Mouse (Mus musculus): ENCODE data around the gene BC030870.
A peak's percentile ranks its signal among the peaks of the same experiment; 100 is the strongest.
"Not testable (repeated sequence)": the region's sequence is repeated elsewhere in the genome, so short reads cannot be mapped to it uniquely, and the experiment has no call there.

Gene BC030870

DNA sequence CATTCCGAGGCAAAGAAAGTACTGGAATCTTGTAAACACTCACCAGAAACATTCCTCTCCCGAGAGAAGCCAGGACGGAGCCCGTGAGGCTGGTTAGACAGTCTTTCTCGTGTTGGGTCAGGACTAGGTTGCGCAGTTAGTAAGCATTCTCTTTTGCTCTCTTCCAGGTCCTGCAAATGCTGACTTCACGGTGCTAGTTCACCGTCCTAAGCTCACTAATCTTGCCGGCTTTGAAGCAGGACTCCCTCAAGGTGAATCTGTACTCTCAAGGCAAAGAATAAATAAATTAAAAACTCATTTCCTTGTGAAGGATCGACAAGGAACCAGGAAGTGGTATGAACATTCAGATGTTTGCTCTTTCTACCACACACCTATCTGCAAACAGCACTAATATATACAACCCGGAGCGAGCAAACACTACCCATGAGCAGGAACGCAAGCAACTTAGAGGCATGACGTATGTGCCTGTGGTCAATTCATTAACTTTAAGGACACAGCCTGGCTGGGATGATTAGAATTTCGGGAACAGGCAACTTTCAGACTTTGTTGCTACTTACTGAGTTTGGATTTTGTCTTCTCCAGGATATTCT lies at the start of gene BC030870:
Gene BC030870, minus strand, starts transcription at position 365 of the 590 bp plus-strand sequence.
- DNase-seq (ENCODE audit: low read depth) = no peak

DNA sequence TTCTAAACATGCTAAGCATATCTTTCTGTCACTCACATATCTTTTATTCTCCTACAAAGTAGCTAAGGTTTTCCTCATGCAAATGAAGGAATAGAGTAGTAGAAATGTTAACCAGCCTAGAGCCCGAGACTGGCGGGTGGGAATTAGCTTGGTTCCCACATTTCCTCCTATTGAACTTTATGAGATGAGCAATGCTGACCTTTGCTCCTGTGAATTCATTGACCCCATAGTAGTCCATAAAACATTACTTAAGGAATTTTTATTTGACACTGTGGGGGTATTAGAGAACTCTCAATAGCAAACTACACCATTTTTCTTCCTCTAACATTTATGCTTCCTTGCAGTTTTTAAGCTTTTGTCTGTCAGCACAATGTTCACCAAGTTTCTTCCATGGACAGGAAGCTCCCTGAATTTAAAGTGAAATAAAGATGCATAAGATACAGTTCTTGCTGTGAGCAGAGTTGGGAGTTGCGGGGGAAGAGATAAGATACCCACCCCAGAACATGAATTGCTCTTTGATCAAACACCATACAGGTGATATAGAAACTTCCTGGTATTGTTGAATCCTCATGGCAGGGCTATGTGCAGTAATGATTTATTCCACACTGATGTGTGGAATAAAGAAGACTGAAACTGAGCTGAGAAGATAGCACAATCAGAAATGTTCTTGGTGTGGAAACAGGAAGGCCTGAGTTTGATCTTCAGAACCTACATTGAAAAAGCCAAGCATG lies 45.5 kb upstream of the BC030870 start:
- DNase-seq (ENCODE audit: low read depth) = no peak

DNA sequence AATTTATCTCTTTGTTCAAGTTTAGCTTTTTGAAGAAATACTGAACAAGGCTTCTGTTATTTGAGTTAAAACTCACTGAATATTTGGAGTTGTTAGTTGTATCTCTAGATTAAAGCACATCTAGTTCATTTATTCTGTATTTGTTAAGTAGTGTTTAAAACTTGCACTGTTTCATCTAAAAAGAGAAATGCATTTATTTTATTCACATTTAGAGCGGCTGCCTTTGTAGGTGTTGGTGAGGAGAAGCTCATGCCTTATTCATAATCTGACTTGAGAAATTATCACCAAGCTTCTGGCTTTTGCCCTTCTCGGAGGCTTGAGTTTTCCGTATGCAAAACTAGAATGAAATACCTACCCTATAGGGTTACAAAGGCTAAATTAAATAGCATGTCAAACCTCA lies 39.8 kb upstream of the BC030870 start:
- no peak for DNase-seq (ENCODE audit: low read depth)

GRCm38 (mm10) chr8:65160676-65161075 lies 31.3 kb upstream of the BC030870 start:
- DNase-seq (ENCODE audit: low read depth) = not testable (repeated sequence)

- no peak for DNase-seq (ENCODE audit: low read depth)
These were observed 29.9 kb upstream of the BC030870 start for GRCm38 (mm10) chr8:65159096-65159748.

DNA sequence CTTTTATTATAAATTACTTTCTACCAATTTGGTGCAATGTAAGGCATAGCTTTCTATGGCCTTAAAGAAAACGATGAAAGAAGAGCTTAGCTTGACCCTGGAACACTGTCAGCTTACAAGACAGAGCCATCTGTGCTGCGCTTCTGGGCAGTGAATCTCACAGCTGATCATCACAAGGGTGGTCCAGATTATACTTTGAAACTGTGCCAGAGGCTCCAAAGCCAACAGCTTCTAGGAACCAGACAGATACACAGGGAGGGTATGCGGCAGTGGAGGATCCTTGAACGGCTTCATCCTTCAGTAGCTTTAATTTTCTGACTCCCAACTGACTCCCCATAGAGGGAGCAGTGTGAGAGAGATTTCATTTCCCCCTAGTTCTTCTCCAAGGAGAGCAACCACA lies 28.5 kb upstream of the BC030870 start:
- DNase-seq (ENCODE audit: low read depth) = no peak

GRCm38 (mm10) chr8:65138830-65139466 lies 9.6 kb upstream of the BC030870 start:
- no peak for DNase-seq (ENCODE audit: low read depth)

DNA sequence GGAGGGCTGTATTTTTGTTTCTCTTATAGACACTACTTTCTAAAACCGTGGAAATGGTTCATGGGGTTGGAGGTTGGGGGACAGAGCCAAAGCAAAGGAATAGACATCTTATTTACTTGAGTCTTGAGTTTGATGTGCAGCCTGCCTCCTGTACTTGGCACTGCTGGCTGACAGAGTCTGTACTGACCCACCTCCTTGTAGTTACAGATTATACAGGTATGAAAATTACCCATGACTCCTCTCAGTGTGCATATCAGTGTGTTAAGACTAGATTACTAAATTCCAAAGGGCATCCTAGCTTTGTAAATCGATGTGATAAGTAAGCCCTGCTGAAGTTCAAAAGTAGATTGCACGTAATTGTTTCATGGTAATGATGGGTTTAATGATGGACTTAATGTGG lies 2.9 kb downstream of the BC030870 start:
- DNase-seq (ENCODE audit: low read depth) = no peak

DNA sequence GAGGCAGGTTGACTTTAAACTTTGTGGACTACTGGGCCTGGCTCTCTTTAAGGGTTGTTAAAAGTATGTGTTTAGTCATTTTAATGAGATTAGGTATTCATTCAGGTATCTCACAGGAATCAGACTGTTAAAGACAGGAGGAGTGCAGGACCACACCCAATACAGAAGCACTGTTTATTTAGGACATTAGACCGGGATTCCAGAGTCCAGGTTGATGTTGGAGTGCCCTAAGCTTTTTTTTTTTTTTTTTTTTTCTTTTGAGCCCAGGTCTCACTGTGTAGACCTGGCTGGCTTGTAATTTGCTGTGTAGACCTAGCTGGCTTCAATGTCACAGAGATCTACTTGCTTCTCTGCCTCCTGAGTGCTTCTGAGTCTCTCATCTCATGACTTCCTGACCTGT lies 3.3 kb downstream of the BC030870 start:
- no peak for DNase-seq (ENCODE audit: low read depth)

GRCm38 (mm10) chr8:65112092-65112491 lies 17.3 kb downstream of the BC030870 start:
- DNase-seq (ENCODE audit: low read depth) = no peak

GRCm38 (mm10) chr8:65110285-65110691 lies 19.1 kb downstream of the BC030870 start:
- DNase-seq (ENCODE audit: low read depth) = peak; percentile 20

GRCm38 (mm10) chr8:65108936-65109335 lies 20.4 kb downstream of the BC030870 start:
- DNase-seq (ENCODE audit: low read depth) = no peak

DNA sequence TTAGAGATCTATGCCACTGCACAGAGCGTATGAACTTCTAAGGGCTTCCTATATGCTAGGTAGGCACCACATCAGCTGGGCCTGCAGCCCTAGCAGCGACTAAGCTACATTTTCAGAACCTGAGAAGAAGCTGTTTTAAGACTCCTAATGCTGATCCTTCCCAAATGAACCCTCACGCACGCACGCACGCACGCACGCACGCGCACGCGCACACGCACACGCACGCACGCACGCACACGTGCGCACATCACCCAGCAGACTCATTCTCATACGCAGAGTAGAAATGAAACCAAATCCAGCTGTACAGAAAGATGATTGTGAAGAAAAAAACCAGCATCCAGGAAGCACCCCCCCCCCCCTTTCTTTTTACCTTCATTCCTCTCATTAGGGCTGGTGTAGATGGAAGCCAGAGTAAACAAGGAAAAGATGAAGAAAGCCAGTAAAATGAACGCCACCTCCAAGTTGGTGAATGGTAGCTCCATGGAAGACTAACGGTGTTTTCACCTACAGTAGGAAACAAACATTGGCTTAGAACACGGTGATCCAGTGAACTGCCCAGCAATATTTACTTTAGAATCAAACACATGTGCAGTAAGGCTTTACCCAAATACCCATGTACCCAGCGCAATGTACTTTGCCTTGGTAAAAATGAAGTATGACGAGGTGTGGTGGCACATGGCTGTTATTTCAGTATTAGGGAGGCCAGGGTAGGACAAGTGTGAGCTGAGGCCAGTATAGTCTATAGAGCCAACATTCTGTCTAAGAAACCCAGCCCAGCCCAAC lies 21.2 kb downstream of the BC030870 start:
- no peak for DNase-seq (ENCODE audit: low read depth)

- no peak for DNase-seq (ENCODE audit: low read depth)
These were observed 25.3 kb downstream of the BC030870 start for GRCm38 (mm10) chr8:65104041-65104440.

DNA sequence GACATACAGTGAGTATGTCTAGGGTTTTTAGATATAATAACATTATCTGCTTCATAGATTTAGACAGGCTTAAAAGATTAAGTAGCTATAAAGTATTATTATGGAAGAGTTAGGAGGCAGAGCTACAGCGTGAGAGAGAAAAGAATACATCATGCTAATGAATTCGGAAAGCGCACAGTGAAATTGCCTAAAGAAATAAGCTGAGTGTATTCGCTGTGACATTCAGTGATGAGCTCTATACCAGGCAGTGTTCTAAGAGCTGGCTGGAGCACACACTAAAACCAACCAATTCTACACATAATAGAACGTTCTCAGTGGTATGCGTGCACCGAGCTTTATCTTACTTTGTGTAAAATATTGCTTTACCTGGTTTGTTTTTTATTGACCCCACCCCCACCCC lies 25.7 kb downstream of the BC030870 start:
- no peak for DNase-seq (ENCODE audit: low read depth)

GRCm38 (mm10) chr8:65099735-65100134 lies 29.6 kb downstream of the BC030870 start:
- no peak for DNase-seq (ENCODE audit: low read depth)

- no peak for DNase-seq (ENCODE audit: low read depth)
These were observed 31.5 kb downstream of the BC030870 start for GRCm38 (mm10) chr8:65097760-65098415.

DNA sequence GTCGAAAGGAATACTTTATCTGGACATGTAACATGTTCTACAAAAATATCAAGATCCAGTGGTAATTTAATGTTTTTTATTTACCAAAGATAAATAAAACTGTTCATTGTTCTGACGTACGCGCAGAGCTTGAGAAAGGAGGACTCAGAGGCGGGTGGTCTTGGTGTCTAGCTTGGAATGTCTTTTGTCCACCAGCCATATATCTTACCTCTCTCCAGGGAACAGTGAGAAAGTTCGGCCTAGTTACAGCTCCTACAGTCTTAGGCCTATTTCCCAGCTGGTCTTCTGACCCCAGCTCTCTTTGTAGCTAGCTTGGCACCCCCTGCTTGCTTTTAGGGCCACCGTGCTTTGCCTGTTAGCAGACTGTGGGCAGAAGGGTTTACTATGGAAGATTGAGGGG lies 39.6 kb downstream of the BC030870 start:
- DNase-seq (ENCODE audit: low read depth) = no peak

- no peak for DNase-seq (ENCODE audit: low read depth)
These were observed 41.2 kb downstream of the BC030870 start for GRCm38 (mm10) chr8:65088120-65088519.

- no peak for DNase-seq (ENCODE audit: low read depth)
These were observed 41.7 kb downstream of the BC030870 start for GRCm38 (mm10) chr8:65087711-65088110.

- no peak for DNase-seq (ENCODE audit: low read depth)
These were observed 43.7 kb downstream of the BC030870 start for GRCm38 (mm10) chr8:65085680-65086079.

Measured in fibroblast of lung, adult 2 months (primary cell).